Mouse (Mus musculus) intestine, postnatal 0 days (tissue): ENCODE data around the gene Ttc14. TPM values are rescaled to one million over a fixed set of nuclear protein-coding genes. Genes with fewer than 3 reads are reported as not detected.

Source experiments
- ATAC-seq: fragments of 200-750 bp; cut with Nextera tagmentation; 2 replicates; pipeline ENCODE4 v1.8.0; 2017; ENCODE audit warnings: mild to moderate bottlenecking, moderate TSS enrichment, moderate library complexity
- H3K27ac ChIP-seq: fragments of 300-500 bp; sonication (generic); 2 replicates; pipeline ENCODE4 v1.5.1; 2014; ENCODE audit warnings: mild to moderate bottlenecking, low read depth, low read length, moderate library complexity
- H3K27me3 ChIP-seq: fragments of 300-500 bp; sonication (generic); replicated peaks from 2 replicates; pipeline ENCODE4 v1.6.1; 2014; ENCODE audit warnings: low read length, mixed read lengths; ENCODE audit not compliant: control insufficient read depth, insufficient read depth
- H3K36me3 ChIP-seq: fragments of 300-500 bp; sonication (generic); 2 replicates; pipeline ENCODE4 v1.6.1; 2014; ENCODE audit warnings: mild to moderate bottlenecking, moderate library complexity; ENCODE audit not compliant: control insufficient read depth, insufficient read depth
- H3K4me1 ChIP-seq: fragments of 300-500 bp; sonication (generic); replicated peaks from 2 replicates; pipeline ENCODE4 v1.6.1; 2014; ENCODE audit warnings: antibody characterized with exemption, low read length, mixed read lengths; ENCODE audit not compliant: control insufficient read depth, insufficient read depth
- H3K4me2 ChIP-seq: fragments of 300-500 bp; sonication (generic); replicated peaks from 2 replicates; pipeline ENCODE4 v1.6.1; 2014; ENCODE audit warnings: low read depth, mild to moderate bottlenecking, moderate library complexity
- H3K4me3 ChIP-seq: fragments of 300-500 bp; sonication (generic); 2 replicates; pipeline ENCODE4 v1.5.1; 2014; ENCODE audit warnings: low read depth, low read length
- H3K9ac ChIP-seq: fragments of 300-500 bp; sonication (generic); 2 replicates; pipeline ENCODE4 v1.6.1; 2014; ENCODE audit warnings: mild to moderate bottlenecking, low read depth, low read length
- H3K9me3 ChIP-seq: fragments of 300-500 bp; sonication (generic); 2 replicates; pipeline ENCODE4 v1.6.1; 2016; ENCODE audit warnings: mixed run types; ENCODE audit not compliant: control insufficient read depth
- CTCF ChIP-seq: sonication (generic); IDR thresholded peaks from 2 replicates; pipeline ENCODE4 v1.5.1; 2016; ENCODE audit warnings: low read depth, mild to moderate bottlenecking, control low read depth, antibody characterized with exemption, moderate library complexity
- WGBS: fragments of 180-500 bp; shearing (Covaris S2); extraction: QIAGEN DNeasy Blood & Tissue Kit; methylation state at CpG from one replicate; pipeline ENCODE4 v1.1.7; 2014; 5-methylcytosine and 5-hydroxymethylcytosine counted together
- polyA plus RNA-seq: library from polyadenylated mRNA; unstranded; fragments of >200 nt; fragmentation: Nextera tagmentation; extraction: Ambion mirVana; gene quantifications from 2 replicates; pipeline ENCODE4 v1.2.1, GENCODE M21; 2015

The Ttc14 gene
- polyA plus RNA-seq, 1 experiment from 2014 or later = 26.5 TPM

DNA sequence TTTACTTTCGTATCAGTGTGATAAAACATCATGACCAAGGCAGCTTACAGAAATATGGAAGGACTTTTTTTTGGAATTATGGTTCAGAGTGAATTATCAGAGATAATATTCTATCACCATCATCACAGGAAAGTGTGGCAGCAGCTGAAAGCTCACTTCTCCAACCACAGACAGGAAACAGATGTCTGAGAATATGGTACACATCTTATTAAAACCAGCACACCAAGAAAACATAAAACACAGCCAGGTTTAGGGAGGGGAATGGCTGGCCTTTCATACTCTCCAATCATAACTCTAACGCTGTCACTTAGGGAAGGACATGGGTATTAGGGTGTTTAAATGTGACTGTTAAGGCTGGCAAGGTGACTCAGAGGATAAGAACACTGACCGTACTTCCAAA lies 59.3 kb downstream of the Ttc14 start:
- Histone ChIP-seq H3K4me3 (no peak overlapping the region), H3K9ac (no peak overlapping the region), H3K27me3 (no peaks in the 10 kb centered on the region), H3K27ac (no peak overlapping the region), H3K36me3 (no peaks in the 10 kb centered on the region), H3K4me2 (no peak overlapping the region), H3K4me1 (no peaks in the 10 kb centered on the region), H3K9me3 (no peaks in the 10 kb centered on the region)
- ATAC-seq = no peak
- 88% methylated on average over 3 of the region's 3 CpGs for WGBS
- TF ChIP-seq CTCF = no peak

DNA sequence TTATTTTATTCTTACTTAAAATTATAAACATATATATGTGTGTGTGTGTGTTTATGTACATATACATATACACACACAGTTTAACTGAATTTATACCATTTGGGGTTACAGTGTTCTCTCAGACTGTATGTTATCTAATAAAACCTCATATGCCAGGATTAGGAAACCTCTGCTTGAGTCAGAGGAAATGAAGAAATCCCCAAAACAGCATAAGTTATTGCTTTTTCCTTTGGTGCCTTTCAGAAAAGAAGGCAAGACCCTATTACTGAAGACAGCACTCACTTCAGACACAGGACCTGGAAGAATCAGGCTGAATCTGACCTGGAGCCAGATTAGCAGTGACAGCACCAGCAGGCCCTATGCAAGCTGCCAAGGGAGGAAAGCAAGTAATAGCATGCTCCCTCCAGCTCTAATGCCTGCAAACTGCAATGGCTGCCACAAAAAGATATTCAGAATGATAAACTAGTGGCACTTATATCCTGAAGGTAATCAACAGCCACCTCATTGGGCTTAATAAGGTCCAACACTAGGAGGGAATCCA lies 64.4 kb downstream of the Ttc14 start:
- Histone ChIP-seq H3K36me3 (no peaks in the 10 kb centered on the region), H3K27me3 (no peaks in the 10 kb centered on the region), H3K4me3 (no peak overlapping the region), H3K9ac (no peak overlapping the region), H3K4me2 (no peak overlapping the region), H3K9me3 (no peaks in the 10 kb centered on the region), H3K4me1 (no peaks in the 10 kb centered on the region), H3K27ac (no peak overlapping the region)
- TF ChIP-seq CTCF = no peak
- ATAC-seq = no peak

Other genes with a start within 250 kb of the Ttc14 start
- 0.39 and 0.67 TPM in 2 replicates for gene Ccdc39, start 44.5 kb downstream of the Ttc14 start, polyA plus RNA-seq
- gene Fxr1, start 220.1 kb downstream of the Ttc14 start, polyA plus RNA-seq = 27.4 and 30.5 TPM in 2 replicates